Mouse (Mus musculus): Measurements from ENCODE around the gene Foxn3.

DNA sequence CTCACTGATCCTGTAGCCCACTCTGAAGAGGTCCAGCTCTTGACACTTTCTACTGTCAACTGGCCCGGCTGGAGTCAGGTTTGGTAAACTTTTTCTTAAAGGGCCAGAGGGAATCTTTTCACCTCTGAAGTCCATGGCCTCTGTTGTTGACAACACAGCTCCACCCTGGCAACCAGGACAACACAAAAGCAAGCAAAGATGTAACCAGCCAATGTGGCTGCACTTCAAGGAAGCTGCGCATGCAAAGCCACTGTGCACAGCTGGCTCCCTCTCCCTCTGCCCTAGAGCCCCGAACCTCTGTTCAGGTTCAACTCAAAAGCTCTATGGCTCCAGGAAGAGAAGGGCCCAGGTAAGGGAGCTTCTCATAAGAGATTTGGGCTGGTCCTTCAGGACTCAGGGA lies 216.4 kb downstream of the Foxn3 start:
- TF ChIP-seq CTCF (IDR thresholded peaks at IDR 0.05; ENCODE audit: extremely low read depth, insufficient read depth, insufficient read length, insufficient replicate concordance) (no peak), POLR2A (IDR thresholded peaks at IDR 0.05; ENCODE audit: low read depth, low read length) (no peak)

Data from spleen, adult 2 months (tissue).